Mouse (Mus musculus): ENCODE measurements around the gene Ppp1r37.

DNA sequence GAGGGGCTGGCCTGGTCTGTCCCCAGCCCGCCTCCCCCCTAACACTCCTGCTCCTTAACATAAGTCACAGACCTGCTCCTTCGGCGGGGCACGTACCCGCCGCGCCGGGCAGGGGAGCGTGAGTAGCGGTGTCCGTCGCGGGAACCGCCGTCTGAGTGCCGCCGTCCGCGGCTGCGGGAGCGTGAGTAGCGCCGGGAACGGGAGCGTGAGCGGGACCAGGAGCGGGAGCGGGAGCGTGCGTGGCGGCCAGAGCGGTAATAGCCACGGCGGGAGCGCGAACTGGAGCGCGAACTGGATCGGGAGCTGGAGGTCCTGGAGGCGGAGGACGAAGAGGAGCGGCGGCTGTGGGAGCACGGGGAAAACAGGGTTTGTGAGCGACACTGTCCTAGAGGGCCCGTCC lies 23.4 kb upstream of the Ppp1r37 start:
- no peak for TF ChIP-seq CTCF (IDR thresholded peaks at IDR 0.05; ENCODE audit: low read depth)
- no peak for TF ChIP-seq EP300 (IDR thresholded peaks at IDR 0.05; ENCODE audit: low read depth)
